Mouse (Mus musculus): ENCODE results near the gene Spesp1. TPM values are rescaled to one million over a fixed set of nuclear protein-coding genes. Genes with fewer than 3 reads are reported as not detected.

The Spesp1 gene
- polyA plus RNA-seq, 1 experiment from 2014 or later, result not detected

- Histone ChIP-seq H3K9ac (ENCODE audit: low read length) (no peak overlapping the region), H3K36me3 (ENCODE audit: control insufficient read depth, insufficient read depth, low read length) (no peaks in the 10 kb centered on the region), H3K4me3 (replicated peaks; ENCODE audit: low read length) (no peak overlapping the region), H3K27ac (ENCODE audit: low read length) (no peak overlapping the region), H3K4me2 (ENCODE audit: low read depth, low read length) (no peak overlapping the region), H3K27me3 (ENCODE audit: control insufficient read depth, insufficient read depth, low read length) (no peaks in the 10 kb centered on the region), H3K4me1 (ENCODE audit: control insufficient read depth, insufficient read depth, low read length) (peaks cover 2% of the 10 kb centered on the region; the same call in 1 of the 2 replicates), H3K9me3 (replicated peaks; ENCODE audit: control insufficient read depth, low read length) (no peaks in the 10 kb centered on the region)
- ATAC-seq (ENCODE audit: insufficient read depth, low FRiP score), result no peak
- WGBS, result 50% methylated on average over 9 of the region's 9 CpGs
These were observed 44.5 kb downstream of the Spesp1 start for GRCm38 (mm10) chr9:62237381-62237980.

GRCm38 (mm10) chr9:62235501-62235900, 46.5 kb downstream of the Spesp1 start:
- H3K4me2 ChIP-seq (ENCODE audit: low read depth, low read length), result no peak overlapping the region
- H3K27me3 ChIP-seq (ENCODE audit: control insufficient read depth, insufficient read depth, low read length), result no peaks in the 10 kb centered on the region
- no peak overlapping the region for H3K27ac ChIP-seq (ENCODE audit: low read length)
- H3K9ac ChIP-seq (ENCODE audit: low read length), result no peak overlapping the region
- no peak for ATAC-seq (ENCODE audit: insufficient read depth, low FRiP score)
- no peaks in the 10 kb centered on the region for H3K36me3 ChIP-seq (ENCODE audit: control insufficient read depth, insufficient read depth, low read length)
- H3K9me3 ChIP-seq (replicated peaks; ENCODE audit: control insufficient read depth, low read length), result no peaks in the 10 kb centered on the region
- WGBS, result 81% methylated on average over 2 of the region's 2 CpGs
- H3K4me3 ChIP-seq (replicated peaks; ENCODE audit: low read length), result no peak overlapping the region
- H3K4me1 ChIP-seq (ENCODE audit: control insufficient read depth, insufficient read depth, low read length), result peaks cover 6% of the 10 kb centered on the region; the same call in 1 of the 2 replicates

- Histone ChIP-seq H3K4me1 (ENCODE audit: control insufficient read depth, insufficient read depth, low read length) (peaks cover 6% of the 10 kb centered on the region; the same call in 1 of the 2 replicates), H3K36me3 (ENCODE audit: control insufficient read depth, insufficient read depth, low read length) (no peaks in the 10 kb centered on the region), H3K9ac (ENCODE audit: low read length) (no peak overlapping the region), H3K27ac (ENCODE audit: low read length) (no peak overlapping the region), H3K4me2 (ENCODE audit: low read depth, low read length) (no peak overlapping the region), H3K4me3 (replicated peaks; ENCODE audit: low read length) (no peak overlapping the region), H3K9me3 (replicated peaks; ENCODE audit: control insufficient read depth, low read length) (no peaks in the 10 kb centered on the region), H3K27me3 (ENCODE audit: control insufficient read depth, insufficient read depth, low read length) (no peaks in the 10 kb centered on the region)
- no peak for ATAC-seq (ENCODE audit: insufficient read depth, low FRiP score)
- WGBS, result 34% methylated on average over 1 of the region's 1 CpGs
These were observed 49.4 kb downstream of the Spesp1 start for GRCm38 (mm10) chr9:62232649-62233048.

- H3K27me3 ChIP-seq (ENCODE audit: control insufficient read depth, insufficient read depth, low read length), result no peaks in the 10 kb centered on the region
- 40% methylated on average over 3 of the region's 3 CpGs for WGBS
- peaks cover 6% of the 10 kb centered on the region; the same call in 1 of the 2 replicates for H3K4me1 ChIP-seq (ENCODE audit: control insufficient read depth, insufficient read depth, low read length)
- H3K4me3 ChIP-seq (replicated peaks; ENCODE audit: low read length), result no peak overlapping the region
- H3K9ac ChIP-seq (ENCODE audit: low read length), result no peak overlapping the region
- H3K36me3 ChIP-seq (ENCODE audit: control insufficient read depth, insufficient read depth, low read length), result no peaks in the 10 kb centered on the region
- H3K4me2 ChIP-seq (ENCODE audit: low read depth, low read length), result no peak overlapping the region
- no peak for ATAC-seq (ENCODE audit: insufficient read depth, low FRiP score)
- H3K27ac ChIP-seq (ENCODE audit: low read length), result no peak overlapping the region
- no peaks in the 10 kb centered on the region for H3K9me3 ChIP-seq (replicated peaks; ENCODE audit: control insufficient read depth, low read length)
These were observed 51.0 kb downstream of the Spesp1 start for GRCm38 (mm10) chr9:62231046-62231445.

- Histone ChIP-seq H3K27ac (ENCODE audit: low read length) (no peak overlapping the region), H3K9ac (ENCODE audit: low read length) (no peak overlapping the region), H3K4me3 (replicated peaks; ENCODE audit: low read length) (no peak overlapping the region), H3K4me1 (ENCODE audit: control insufficient read depth, insufficient read depth, low read length) (peaks cover 6% of the 10 kb centered on the region; the same call in 1 of the 2 replicates), H3K36me3 (ENCODE audit: control insufficient read depth, insufficient read depth, low read length) (no peaks in the 10 kb centered on the region), H3K27me3 (ENCODE audit: control insufficient read depth, insufficient read depth, low read length) (no peaks in the 10 kb centered on the region), H3K4me2 (ENCODE audit: low read depth, low read length) (no peak overlapping the region), H3K9me3 (replicated peaks; ENCODE audit: control insufficient read depth, low read length) (no peaks in the 10 kb centered on the region)
- 81% methylated on average over 2 of the region's 2 CpGs for WGBS
- ATAC-seq (ENCODE audit: insufficient read depth, low FRiP score), result no peak
These were observed 52.0 kb downstream of the Spesp1 start for GRCm38 (mm10) chr9:62229985-62230384.

- Histone ChIP-seq H3K4me1 (ENCODE audit: control insufficient read depth, insufficient read depth, low read length) (0 out of 2 replicates have a peak, but pooled peaks cover 4% of the 10 kb centered on the region), H3K4me2 (ENCODE audit: low read depth, low read length) (no peak overlapping the region), H3K27me3 (ENCODE audit: control insufficient read depth, insufficient read depth, low read length) (no peaks in the 10 kb centered on the region), H3K9ac (ENCODE audit: low read length) (no peak overlapping the region), H3K4me3 (replicated peaks; ENCODE audit: low read length) (no peak overlapping the region), H3K36me3 (ENCODE audit: control insufficient read depth, insufficient read depth, low read length) (no peaks in the 10 kb centered on the region), H3K27ac (ENCODE audit: low read length) (peak overlapping the region; percentile 74), H3K9me3 (replicated peaks; ENCODE audit: control insufficient read depth, low read length) (no peaks in the 10 kb centered on the region)
- ATAC-seq (ENCODE audit: insufficient read depth, low FRiP score), result peak; percentile 83; the same call in 1 of the 2 replicates
- WGBS, result 13% methylated on average over 10 of the region's 10 CpGs
These were observed 59.5 kb downstream of the Spesp1 start for GRCm38 (mm10) chr9:62222481-62222880.

- 76% methylated on average over 2 of the region's 2 CpGs for WGBS
- Histone ChIP-seq H3K27me3 (ENCODE audit: control insufficient read depth, insufficient read depth, low read length) (no peaks in the 10 kb centered on the region), H3K4me1 (ENCODE audit: control insufficient read depth, insufficient read depth, low read length) (0 out of 2 replicates have a peak, but pooled peaks cover 4% of the 10 kb centered on the region), H3K27ac (ENCODE audit: low read length) (peak overlapping the region; percentile 74), H3K4me2 (ENCODE audit: low read depth, low read length) (no peak overlapping the region), H3K4me3 (replicated peaks; ENCODE audit: low read length) (no peak overlapping the region), H3K9me3 (replicated peaks; ENCODE audit: control insufficient read depth, low read length) (no peaks in the 10 kb centered on the region), H3K9ac (ENCODE audit: low read length) (no peak overlapping the region), H3K36me3 (ENCODE audit: control insufficient read depth, insufficient read depth, low read length) (no peaks in the 10 kb centered on the region)
- ATAC-seq (ENCODE audit: insufficient read depth, low FRiP score), result peak; percentile 86; the same call in 1 of the 2 replicates
These were observed 60.0 kb downstream of the Spesp1 start for GRCm38 (mm10) chr9:62222029-62222428.

Small RNAs within 50 kb of the gene (microRNA-seq; reads per million reads assigned to microRNA genes)
- not detected for gene Gm25603

Other genes starting within 250 kb of the Spesp1 start
- gene Glce, start 159.6 kb downstream of the Spesp1 start, polyA plus RNA-seq (2015; fragmentation: Nextera tagmentation; extraction: Ambion mirVana), result 25.5 and 27.2 TPM in 2 replicates
- 117 and 125 TPM in 2 replicates for gene Anp32a, start 59.1 kb upstream of the Spesp1 start, polyA plus RNA-seq (2015; fragmentation: Nextera tagmentation; extraction: Ambion mirVana)

Data from stomach, embryonic 16.5 days (tissue).